Mouse (Mus musculus) testis, postnatal 14 days (tissue): ENCODE measurements around the gene Asrgl1.
"Not testable (repeated sequence)": the region's sequence is repeated elsewhere in the genome, so short reads cannot be mapped to it uniquely, and the experiment has no call there.

Experiments
- DNase-seq: peaks from one replicate; pipeline ENCODE4 v3.0.0; 2021; ENCODE audit warnings: low spot score

Asrgl1 gene

DNA sequence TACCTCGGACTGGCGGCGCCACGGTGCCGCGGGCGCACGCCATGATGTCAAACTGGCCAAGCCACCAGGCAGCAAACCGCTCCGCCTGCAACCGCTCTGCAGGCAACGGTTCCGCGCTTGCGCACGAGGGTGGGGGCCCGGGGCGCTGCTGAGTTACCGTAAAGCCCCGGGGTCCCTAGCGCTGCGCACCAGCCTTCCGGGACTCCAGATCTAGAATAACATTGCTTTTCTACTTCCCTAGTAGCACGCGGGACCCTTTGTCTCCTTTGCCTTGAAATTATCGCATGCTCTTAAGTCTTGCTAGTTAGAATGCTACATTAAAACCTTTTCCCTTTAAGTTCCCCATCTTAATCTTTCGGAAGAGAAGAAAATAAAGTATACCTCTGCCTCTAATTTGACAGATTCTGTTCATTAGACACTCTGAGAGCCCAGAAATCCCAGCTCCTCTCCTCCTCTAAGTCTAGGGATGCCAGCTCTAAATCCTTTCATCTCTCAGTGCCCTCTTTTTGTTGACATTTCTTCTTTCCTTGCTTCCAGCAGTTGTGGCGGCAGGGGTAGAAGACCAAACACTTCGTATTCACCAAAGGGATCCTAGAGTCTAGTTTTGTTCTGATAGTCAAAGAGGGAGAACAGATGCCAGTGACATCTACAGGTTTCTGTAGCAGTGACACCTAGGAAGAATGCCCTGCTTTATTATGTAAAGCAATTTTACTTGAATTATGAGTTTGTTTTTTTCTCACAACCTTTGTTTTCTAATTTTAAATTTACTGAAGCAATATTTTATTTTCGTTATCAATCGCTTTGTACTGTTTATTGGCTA lies at the start of gene Asrgl1:
Gene Asrgl1, minus strand, starts transcription at position 125 of the 820 bp plus-strand sequence.
- peak; percentile 90 for DNase-seq

DNA sequence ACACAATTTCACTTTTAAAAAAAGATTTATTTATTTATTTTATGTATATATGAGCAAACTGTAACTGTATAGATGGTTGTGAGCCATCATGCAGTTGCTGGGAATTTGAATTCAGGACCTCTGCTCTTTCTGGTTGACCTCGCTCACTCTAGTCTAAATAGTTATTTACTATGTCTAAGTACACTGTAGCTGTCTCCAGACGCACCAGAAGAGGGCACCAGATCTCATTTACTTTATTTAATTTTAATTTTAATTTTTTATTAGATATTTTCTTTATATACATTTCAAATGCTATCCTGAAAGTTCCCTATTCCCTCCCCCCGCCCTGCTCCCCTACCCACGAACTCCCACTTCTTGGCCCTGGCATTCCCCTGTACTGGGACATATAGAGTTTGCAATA lies 10.8 kb upstream of the Asrgl1 start:
- DNase-seq = no peak

DNA sequence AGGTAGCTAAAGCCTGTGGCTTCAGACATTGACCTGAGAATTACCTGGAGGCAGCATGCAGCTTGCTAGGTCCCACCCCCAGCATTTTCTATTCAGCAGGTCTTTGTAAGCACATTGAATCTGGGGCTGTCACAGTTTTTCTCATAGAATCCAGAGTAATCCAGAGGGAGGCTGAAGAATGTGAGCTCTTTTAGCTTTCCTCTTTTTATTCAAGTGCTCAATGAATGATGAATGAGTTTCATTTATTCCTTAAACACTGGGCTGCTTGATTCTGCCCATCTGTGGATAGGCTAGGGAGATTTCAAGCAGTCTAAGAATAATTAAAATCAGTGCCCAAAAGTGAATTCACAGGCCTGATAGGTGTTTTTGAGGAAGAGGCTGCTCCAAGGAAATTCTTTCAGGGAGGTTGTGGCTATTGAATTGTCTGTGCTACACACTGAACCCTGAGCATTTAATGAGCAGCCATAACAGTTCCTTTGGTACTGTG lies 8.2 kb upstream of the Asrgl1 start:
- no peak for DNase-seq

DNA sequence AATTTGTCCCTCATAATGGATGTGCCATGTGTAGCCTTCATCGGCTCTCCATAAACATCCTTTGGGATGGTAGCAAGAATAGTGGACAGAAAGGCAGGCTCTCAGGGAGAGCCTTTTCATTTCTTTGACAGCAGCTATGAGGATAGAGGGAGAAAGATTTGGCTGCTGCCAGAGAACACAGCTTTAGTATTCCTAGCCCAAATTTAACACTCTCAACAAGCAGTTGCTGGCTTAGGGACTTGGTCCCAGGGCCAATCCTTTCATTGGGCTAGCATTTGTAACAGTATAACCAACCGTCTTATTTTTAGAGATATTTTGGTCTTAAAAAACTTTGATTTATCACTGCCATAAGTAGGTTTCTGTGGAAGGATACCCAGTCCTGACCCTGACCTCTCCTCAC lies 7.8 kb upstream of the Asrgl1 start:
- DNase-seq = no peak

DNA sequence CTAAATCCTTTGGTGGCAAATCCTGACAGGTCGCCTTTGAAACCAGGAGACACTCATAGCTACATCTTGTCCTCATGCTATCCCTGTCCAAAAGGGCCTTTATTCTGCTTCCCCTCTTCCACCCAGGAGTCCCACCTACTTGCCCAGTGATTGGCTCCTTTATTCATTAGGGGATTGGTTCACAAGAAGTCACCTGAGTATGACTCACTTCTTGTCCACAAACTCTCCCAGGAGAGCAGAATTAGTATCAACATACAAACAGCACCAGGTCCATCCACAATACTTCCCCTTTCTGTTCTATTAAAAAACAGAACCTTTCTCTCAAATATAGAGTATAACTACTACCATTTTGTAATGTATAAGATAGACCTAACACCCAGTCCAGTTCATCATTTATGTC lies 4.9 kb upstream of the Asrgl1 start:
- DNase-seq = not testable (repeated sequence)

DNA sequence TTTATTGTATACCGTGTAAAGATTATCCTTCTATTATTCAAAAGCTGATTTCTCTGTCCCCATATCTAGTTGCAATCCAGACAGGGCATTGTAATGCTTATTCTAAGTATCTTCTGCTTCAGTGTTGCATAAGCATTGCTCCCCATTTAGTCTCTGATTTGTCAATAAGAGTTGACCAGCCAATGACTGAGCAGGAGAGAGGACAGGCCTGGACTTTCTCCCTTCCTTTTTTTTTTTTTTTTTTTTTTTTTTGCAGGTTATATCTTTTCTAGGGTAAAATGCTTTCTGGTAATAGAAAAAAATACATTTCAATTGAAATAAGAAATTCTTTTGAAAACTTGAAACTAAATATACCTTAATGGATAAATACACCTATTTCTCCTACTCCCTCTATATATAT lies 1.7 kb upstream of the Asrgl1 start:
- no peak for DNase-seq

DNA sequence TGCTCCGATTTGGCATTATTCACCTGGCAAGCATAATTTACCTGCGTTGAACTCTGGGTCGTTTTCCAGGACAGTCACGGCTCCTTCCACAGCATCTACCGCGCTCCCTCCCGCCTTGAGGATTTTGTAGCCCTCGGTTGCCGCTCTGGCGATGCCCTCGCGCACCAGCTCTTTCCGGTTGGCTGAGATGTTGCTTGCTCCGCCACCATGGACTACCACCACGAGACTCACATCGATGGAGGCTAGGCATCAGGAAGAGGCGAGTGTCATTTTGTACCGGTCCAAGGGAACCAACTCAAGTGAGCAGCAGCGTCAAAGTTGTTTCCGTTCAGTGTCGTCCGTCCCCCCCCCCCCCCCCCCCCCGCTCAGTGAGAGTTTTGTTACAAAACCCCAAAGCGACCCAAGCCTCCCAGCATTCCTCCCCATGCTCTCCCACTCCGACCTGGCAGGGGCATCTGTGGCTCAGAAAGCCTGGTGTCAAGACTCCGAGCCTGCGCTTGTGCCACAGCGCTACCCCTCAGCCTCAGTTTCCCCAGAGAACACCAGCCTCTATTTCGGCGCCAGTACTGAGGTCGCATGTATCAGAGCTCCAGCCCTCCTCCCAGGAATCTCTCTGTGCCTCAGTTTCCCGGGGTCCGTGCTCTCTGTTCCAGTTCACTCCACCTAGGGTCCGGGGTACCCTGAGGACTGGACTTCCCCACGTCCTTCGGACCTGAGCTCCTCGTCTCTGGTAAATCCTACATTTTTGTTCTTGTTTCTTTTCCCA lies 507 bp downstream of the Asrgl1 start:
- DNase-seq = peak; percentile 38

DNA sequence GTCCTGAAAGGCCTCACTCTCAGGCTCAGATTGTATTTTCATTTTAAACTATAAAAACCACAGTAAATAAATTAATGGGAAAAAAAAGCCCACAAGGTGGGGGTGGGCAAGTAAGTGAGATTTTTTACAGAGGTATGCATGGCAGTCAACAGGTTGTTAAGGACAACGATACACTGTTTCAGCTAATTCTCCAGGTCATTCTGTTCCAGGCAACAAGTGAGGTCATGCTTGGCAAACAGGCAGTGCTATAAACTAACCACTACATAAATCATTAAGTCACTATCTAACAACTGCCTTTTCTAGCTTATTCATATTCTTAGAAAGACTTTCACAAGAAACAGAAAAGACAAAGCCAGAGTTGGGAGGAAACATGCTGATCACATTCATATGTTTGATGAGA lies 5.4 kb downstream of the Asrgl1 start:
- no peak for DNase-seq

DNA sequence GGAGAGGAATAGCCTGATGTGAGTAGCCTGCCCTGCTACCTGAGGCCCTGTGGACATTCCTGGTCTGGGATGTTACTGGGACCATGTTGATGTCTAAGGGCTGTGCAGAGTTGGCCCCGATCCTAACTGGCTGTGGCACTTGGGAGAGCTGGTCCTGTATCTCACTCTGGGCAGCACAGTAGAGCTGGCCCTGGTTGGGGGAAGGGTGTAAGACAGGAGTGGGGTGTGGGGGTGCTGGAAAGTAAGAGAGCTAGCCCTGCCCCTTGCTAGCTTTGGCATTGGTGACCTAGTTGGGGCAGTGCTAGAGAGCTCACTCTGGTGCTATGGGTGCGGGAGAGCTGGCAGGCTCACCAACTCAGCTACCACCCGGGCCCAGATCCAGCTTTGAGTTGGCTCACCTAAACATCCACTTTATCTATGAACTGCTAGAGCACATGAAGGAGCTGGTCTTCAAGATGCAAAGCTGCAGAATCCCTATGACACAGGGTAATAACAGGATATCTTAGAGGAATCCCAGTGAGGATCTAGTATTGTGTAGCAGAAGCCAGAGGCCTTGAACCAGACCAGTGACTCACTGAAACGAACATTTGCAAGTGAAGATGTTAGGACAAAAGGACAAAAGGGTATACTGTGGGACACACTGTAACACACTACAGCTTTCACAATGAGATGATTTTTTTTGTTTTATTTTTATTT lies 6.8 kb downstream of the Asrgl1 start:
- peak; percentile 4 for DNase-seq

DNA sequence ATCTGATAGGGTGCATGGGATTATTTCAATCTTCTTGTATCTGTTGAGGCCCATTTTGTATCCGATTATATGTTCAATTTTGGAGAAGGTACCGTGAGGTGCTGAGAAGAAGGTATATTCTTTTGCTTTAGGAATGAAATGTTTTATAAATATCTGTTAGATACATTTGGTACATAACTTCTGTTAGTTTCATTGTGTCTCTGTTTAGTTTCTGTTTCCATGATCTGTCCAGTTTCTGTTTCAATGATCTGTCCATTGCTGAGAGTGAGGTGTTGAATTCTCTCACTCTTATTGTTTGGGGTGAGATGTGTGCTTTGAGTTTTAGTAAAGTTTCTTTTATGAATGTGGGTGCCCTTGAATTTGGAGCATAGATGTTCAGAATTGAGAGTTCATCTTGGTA lies 11.4 kb downstream of the Asrgl1 start:
- DNase-seq = not testable (repeated sequence)

DNA sequence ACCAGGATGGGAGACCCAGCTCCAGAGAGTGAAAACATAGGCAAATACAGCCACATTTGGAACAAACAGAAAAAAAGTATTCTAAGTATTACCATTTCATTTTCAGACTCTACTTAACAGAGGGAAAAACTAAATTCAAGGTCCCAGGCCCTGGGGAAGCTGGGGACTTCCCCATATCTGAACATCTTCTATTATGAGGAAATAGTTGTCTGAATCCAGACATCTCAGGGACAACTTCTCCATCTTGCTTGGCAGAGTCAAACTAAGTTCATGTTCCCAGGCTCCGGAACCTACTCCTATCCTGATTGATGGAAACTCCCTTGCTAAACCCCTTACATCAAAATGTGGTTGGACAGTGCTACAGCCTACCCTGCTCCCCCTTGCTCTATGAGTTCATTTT lies 13.0 kb downstream of the Asrgl1 start:
- no peak for DNase-seq

DNA sequence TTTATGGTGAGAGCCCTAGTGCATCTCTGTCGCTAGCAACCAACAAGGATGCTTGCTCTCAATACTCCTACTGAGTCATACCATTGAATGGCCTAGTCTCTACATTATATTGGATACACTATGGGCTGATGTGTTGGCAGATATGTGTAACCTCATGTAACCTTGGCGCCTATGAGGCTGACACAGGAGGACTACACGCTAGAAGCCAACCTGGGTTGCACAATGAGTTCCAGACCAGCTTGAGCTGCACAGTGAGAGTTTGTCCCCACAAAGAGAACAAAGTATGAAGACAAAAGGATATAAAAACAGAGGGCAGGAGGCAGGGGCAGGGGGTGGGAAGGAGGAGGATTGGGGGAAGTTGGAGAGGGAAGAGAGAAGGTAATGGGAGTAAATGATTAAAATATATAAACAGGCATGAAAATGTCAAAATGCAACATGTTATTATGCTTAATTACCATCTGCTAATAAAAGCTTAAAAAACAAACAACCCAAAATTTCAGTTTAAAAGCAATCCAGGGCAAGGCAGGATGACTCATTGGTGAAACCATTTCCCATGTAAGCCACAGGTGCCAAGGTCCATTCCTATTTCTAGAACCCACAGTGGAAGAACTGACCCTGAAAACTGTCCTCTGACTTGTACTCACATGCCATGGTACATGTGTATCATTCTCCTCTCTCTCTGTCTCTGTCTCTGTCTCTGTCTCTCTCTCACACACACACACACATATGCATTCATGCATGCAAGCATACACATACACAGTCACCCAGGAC lies 15.6 kb downstream of the Asrgl1 start:
- no peak for DNase-seq

DNA sequence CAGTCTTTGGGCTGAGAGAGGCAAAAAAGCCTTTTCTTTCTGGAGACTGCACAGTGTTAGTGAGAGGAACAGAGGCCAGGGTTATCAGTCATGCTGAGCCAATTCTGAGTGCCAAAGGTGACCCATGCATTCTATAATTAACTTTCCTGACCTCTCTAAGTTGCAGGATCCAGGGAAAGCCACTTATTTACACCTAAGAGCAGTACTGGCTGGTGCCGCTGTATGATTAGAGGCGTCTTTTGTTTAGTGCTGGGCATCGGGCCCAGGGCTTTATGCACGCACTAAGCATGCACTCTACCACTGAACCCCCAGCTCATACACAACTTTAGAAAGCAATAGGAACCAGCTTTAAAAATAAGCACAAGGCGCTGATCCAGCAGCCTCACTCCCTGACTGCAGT lies 18.2 kb downstream of the Asrgl1 start:
- DNase-seq = no peak

DNA sequence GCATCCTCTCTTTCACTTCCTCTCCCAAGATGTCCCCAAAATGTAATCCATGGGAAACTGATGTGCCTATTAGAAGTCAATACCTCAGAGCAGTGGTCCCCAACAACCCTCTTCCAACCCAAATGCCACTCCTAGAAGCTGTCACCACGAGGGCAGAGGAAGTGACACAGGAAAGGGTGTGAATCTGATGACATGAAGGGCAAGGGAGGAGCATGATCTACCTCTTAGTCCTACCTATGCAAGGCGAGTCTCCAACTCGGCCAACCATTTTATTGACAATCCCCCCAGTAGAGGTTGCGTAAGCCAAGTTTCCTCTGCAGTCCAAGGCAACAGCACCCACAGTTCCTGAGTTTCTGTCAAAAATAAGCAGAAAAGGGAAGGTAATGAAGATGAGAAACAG lies 19.2 kb downstream of the Asrgl1 start:
- DNase-seq = no peak

DNA sequence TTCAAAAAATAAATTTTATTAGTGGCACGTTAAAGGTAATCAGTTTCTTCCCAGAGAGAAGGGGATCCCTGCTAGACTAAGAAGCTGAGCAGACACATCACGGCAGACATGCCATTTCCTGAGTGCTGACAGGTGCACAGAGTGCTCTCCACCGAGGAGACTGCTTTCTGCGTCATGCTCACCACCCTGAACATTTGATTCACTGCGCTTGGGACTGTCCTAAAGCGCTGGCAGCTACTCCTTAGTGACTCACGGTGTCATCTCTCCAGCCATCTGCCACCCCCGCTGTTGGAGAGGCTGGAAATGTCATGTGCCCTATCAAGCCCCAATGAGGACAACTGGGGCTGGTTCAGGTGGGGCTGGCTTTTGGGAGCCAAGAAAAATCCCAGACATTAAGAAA lies 23.4 kb downstream of the Asrgl1 start:
- no peak for DNase-seq

DNA sequence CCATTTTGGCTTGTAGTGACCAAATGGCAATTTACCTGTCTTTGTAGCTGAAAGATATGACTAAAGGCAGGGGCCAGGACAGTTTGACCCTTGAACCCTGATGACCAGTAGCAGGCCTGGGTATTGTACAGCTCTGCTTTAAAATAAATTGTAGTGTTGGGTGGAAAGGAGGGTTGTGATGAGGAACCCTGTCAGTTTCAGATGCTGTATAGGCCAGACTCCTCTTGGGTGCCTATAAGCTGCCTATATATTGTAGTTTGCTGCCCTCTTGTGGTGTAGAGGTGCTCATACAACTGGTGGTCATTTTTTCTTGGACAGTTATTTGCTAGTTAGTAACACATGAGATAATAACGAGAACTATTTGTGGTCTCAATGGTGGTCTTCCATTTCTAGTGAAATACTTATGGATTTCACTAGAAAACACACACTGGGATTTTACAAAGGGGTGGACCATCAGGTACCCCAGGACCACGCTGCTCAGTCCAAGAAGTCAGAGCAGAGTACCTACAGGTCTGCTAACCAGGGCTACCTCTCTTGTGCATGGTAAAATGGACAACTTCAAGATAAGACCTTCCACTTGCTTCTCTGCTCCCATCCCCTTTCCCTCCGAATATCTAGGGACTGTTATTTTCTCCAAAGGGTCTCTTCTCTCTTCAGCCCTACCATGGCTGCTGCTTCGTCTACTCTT lies 25.1 kb downstream of the Asrgl1 start:
- no peak for DNase-seq

DNA sequence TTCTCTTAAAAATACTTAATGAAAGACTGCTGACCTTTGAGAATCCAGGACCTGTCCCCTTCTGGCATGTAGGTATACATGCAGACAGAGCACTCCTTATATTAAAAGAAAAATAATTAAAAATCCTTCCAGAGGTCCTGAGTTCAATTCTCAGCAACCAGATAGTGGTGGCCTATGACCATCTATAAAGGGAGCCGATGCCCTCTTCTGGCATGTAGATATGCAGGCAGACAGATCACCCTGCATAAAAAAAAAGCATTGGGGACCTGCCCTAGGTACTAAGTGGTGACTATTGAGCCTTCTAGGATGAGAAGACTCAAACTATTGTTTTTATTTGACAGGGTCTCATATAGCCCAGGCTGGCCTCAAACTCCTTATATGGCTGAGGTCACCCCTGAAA lies 26.9 kb downstream of the Asrgl1 start:
- no peak for DNase-seq

DNA sequence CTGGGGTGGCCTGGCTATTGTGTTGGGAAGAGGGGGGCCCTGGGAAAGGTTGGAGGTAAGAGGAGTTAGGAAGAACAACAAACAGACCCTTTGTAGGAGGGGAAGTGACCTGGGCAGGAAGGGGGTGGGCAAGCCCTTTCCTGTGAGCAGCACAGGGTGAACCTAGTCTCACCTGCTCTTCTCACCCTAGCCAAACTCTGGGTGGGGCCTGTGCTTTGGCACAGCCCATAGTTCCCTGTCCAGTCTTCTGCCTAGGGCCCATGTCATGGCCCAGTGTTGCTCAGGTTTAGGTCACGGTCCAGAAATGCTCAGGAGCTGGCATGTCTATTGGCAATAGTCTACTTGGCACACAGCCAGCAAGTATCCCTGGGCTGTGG lies 28.1 kb downstream of the Asrgl1 start:
- peak; percentile 35 for DNase-seq

DNA sequence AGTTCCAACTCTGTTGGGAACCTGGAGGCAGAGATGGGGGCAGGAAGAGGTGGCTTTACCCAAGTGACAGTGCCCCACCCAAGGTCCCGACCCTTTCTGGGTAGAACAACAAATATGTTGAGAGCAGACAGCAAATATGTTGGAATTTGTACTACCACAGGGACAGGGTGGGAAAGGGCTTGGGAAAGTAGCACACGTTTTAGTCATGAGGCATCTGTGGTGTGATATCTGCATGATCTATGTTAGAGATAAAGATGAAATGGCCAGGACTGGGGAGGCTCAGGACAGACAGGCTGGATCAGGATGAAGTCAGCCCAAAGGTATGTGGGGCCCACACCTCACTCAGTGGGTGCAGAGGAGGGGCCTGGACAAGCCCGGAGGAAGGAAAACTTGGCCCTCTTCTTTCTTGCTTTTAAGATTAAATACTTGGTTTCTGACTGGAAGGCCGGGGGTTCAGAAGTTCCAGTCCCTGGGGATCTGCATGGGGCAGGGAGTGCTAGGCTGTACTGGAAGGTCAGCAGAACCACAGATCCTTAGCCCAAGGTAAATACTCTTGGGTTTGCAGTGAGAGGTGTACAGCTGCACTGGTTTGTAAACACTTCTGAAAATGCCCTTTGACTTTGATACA lies 28.6 kb downstream of the Asrgl1 start:
- DNase-seq = peak; percentile 34

DNA sequence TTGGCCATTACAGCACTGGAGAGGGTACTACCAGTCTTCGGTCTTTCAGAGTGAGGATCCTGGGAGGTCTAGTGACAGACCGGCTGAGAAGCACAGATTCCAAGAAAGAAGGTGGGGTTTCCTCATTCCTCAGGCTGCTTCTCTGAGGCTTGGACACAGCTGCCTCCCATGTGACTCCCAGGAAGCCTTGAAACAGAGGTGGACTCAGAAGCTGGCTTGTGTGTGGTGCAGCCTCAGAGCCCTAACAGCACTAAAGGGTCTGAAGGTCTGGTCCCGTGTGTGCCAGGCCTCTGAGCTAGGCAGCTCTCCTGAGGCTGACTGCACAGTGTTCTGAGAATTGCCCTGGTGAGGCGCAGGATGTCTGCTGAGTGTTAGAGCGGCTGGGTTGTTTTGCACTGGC lies 29.3 kb downstream of the Asrgl1 start:
- DNase-seq = peak; percentile 56
